Mouse (Mus musculus) kidney, postnatal 14 days (tissue): ENCODE results near the gene Spock1.

Source experiments
- DNase-seq: peaks from one replicate; pipeline ENCODE4 v3.0.0; 2022; ENCODE audit warnings: mixed read lengths

Spock1 gene

GRCm38 (mm10) chr13:57908266-57908582 is at the start of gene Spock1:
TSS of gene Spock1 (minus strand) at chr13:57908332.
- peak; percentile 83 for DNase-seq

- no peak for DNase-seq
Measured at GRCm38 (mm10) chr13:57950091-57950490, 42.0 kb upstream of the Spock1 start.

GRCm38 (mm10) chr13:57949513-57949912 is 41.4 kb upstream of the Spock1 start:
- DNase-seq: no peak

GRCm38 (mm10) chr13:57945197-57945596 is 37.1 kb upstream of the Spock1 start:
- DNase-seq: no peak

- no peak for DNase-seq
Measured at GRCm38 (mm10) chr13:57944434-57944833, 36.3 kb upstream of the Spock1 start.

- DNase-seq: no peak
Measured at GRCm38 (mm10) chr13:57943900-57944299, 35.8 kb upstream of the Spock1 start.

GRCm38 (mm10) chr13:57937463-57938229 is 29.5 kb upstream of the Spock1 start:
- no peak for DNase-seq

GRCm38 (mm10) chr13:57931998-57932397 is 23.9 kb upstream of the Spock1 start:
- no peak for DNase-seq

- DNase-seq: no peak
Measured at GRCm38 (mm10) chr13:57931376-57931775, 23.2 kb upstream of the Spock1 start.

- DNase-seq: no peak
Measured at GRCm38 (mm10) chr13:57930720-57931119, 22.6 kb upstream of the Spock1 start.

- no peak for DNase-seq
Measured at GRCm38 (mm10) chr13:57930283-57930682, 22.2 kb upstream of the Spock1 start.

- no peak for DNase-seq
Measured at GRCm38 (mm10) chr13:57919947-57920346, 11.8 kb upstream of the Spock1 start.

GRCm38 (mm10) chr13:57911171-57911570 is 3.0 kb upstream of the Spock1 start:
- DNase-seq: no peak

GRCm38 (mm10) chr13:57907428-57908265 is 485 bp downstream of the Spock1 start:
- no peak for DNase-seq

GRCm38 (mm10) chr13:57894597-57894996 is 13.5 kb downstream of the Spock1 start:
- no peak for DNase-seq

- DNase-seq: no peak
Measured at GRCm38 (mm10) chr13:57889708-57890107, 18.4 kb downstream of the Spock1 start.

GRCm38 (mm10) chr13:57889050-57889449 is 19.1 kb downstream of the Spock1 start:
- DNase-seq: no peak

GRCm38 (mm10) chr13:57879817-57880216 is 28.3 kb downstream of the Spock1 start:
- no peak for DNase-seq

- DNase-seq: no peak
Measured at GRCm38 (mm10) chr13:57878797-57879196, 29.3 kb downstream of the Spock1 start.

- no peak for DNase-seq
Measured at GRCm38 (mm10) chr13:57877782-57878181, 30.4 kb downstream of the Spock1 start.

GRCm38 (mm10) chr13:57876966-57877365 is 31.2 kb downstream of the Spock1 start:
- no peak for DNase-seq

- no peak for DNase-seq
Measured at GRCm38 (mm10) chr13:57870058-57870457, 38.1 kb downstream of the Spock1 start.

- peak; percentile 20 for DNase-seq
Measured at GRCm38 (mm10) chr13:57867586-57867985, 40.5 kb downstream of the Spock1 start.

- DNase-seq: no peak
Measured at GRCm38 (mm10) chr13:57865029-57865428, 43.1 kb downstream of the Spock1 start.
